Mouse (Mus musculus) intestine, embryonic 14.5 days (tissue): ENCODE data around the gene Angpt4. TPM values are rescaled to one million over a fixed set of nuclear protein-coding genes. Genes with fewer than 3 reads are reported as not detected.

Experiments used
- ATAC-seq: fragments of 200-750 bp; cut with Nextera tagmentation; replicated peaks from 2 replicates; pipeline ENCODE4 v1.8.0; 2017; ENCODE audit warnings: low read depth, moderate number of reproducible peaks, moderate TSS enrichment, moderate library complexity; ENCODE audit not compliant: low FRiP score, low TSS enrichment
- DNase-seq: peaks from one replicate; pipeline ENCODE4 v3.0.0-alpha.2; 2018; ENCODE audit warnings: low spot score
- H3K27ac ChIP-seq: fragments of 300-500 bp; sonication (generic); 2 replicates; pipeline ENCODE4 v1.5.1; 2014; ENCODE audit warnings: low read depth, mild to moderate bottlenecking, control low read depth
- H3K27me3 ChIP-seq: fragments of 300-500 bp; sonication (generic); replicated peaks from 2 replicates; pipeline ENCODE4 v1.6.1; 2014; ENCODE audit warnings: low read length, control low read depth; ENCODE audit not compliant: control insufficient read depth, insufficient read depth
- H3K36me3 ChIP-seq: fragments of 300-500 bp; sonication (generic); 2 replicates; pipeline ENCODE4 v1.6.1; 2014; ENCODE audit warnings: low read length, control low read depth; ENCODE audit not compliant: control insufficient read depth, insufficient read depth
- H3K4me1 ChIP-seq: fragments of 300-500 bp; sonication (generic); replicated peaks from 2 replicates; pipeline ENCODE4 v1.6.1; 2014; ENCODE audit warnings: low read length, control low read depth, mixed read lengths; ENCODE audit not compliant: control insufficient read depth, insufficient read depth
- H3K4me2 ChIP-seq: fragments of 300-500 bp; sonication (generic); 2 replicates; pipeline ENCODE4 v1.6.1; 2014; ENCODE audit warnings: low read length
- H3K4me3 ChIP-seq: fragments of 300-500 bp; sonication (generic); 2 replicates; pipeline ENCODE4 v1.5.1; 2014; ENCODE audit warnings: low read depth, low read length, control low read depth, mixed read lengths
- H3K9ac ChIP-seq: fragments of 300-500 bp; sonication (generic); 2 replicates; pipeline ENCODE4 v1.6.1; 2014; ENCODE audit warnings: mild to moderate bottlenecking, low read length
- H3K9me3 ChIP-seq: fragments of 300-500 bp; sonication (generic); 2 replicates; pipeline ENCODE4 v1.6.1; 2016; ENCODE audit warnings: low read length, control low read depth; ENCODE audit not compliant: control insufficient read depth
- WGBS: fragments of 180-500 bp; shearing (Covaris S2); extraction: QIAGEN DNeasy Blood & Tissue Kit; methylation state at CpG from one replicate; pipeline ENCODE4 v1.1.7; 2014; 5-methylcytosine and 5-hydroxymethylcytosine counted together
- polyA plus RNA-seq: library from polyadenylated mRNA; unstranded; fragments of >200 nt; fragmentation: Nextera tagmentation; extraction: Ambion mirVana; gene quantifications from 2 replicates; pipeline ENCODE4 v1.2.1, GENCODE M21; 2014

The Angpt4 gene
- polyA plus RNA-seq, 1 experiment from 2014 or later: 1.2 TPM

DNA sequence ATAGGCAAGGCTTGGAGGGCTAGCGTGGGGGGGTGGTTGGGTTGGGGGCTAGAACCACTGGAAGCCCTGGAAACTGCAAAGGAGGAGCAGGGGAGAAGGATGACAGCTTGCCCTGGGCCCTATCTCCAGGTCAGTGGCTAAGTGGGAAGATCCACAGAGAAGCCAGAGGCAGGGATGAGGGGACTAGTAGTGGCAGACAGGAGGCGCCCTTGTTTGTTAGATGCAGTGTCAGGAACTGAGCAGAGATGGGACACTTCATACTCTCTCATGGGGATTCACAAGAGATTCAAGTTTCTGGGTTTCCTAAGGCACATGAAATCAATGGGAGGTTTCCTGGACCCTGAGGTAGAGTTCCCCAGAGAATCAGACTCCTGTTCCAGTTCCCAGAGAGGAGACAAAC, 30.3 kb downstream of the Angpt4 start:
- Histone ChIP-seq H3K27ac (no peak overlapping the region), H3K36me3 (no peaks in the 10 kb centered on the region), H3K4me2 (no peak overlapping the region), H3K4me1 (peaks cover 7% of the 10 kb centered on the region; the same call in 1 of the 2 replicates), H3K9ac (no peak overlapping the region), H3K4me3 (no peak overlapping the region), H3K27me3 (no peaks in the 10 kb centered on the region), H3K9me3 (no peaks in the 10 kb centered on the region)
- DNase-seq: no peak
- 40% methylated on average over 2 of the region's 2 CpGs for WGBS
- ATAC-seq: no peak

DNA sequence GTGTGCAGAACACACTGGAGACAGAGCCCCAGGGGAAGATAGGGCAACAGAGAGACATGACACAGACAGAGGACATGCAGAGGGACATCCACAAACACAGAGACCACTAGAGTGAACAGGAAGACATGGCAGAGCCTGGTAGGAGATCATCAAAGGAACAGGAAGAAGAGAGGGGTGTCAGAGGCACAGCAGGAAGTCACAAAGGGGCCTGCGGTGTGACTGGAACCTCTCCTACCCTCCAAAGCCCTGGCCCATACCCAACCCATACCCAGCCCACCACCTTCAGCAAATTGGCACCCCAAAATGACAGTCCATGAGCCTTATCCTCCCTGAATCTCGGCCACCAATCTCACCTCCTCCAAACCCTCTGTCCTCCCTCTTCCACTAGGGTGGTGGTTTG, 33.1 kb downstream of the Angpt4 start:
- H3K4me1 ChIP-seq: 0 out of 2 replicates have a peak, but pooled peaks cover 2% of the 10 kb centered on the region
- no peak overlapping the region for H3K4me2 ChIP-seq
- ATAC-seq (no peak), DNase-seq (no peak)
- no peaks in the 10 kb centered on the region for H3K27me3 ChIP-seq
- H3K9ac ChIP-seq: no peak overlapping the region
- WGBS: 64% methylated on average over 2 of the region's 2 CpGs
- H3K36me3 ChIP-seq: no peaks in the 10 kb centered on the region
- no peak overlapping the region for H3K4me3 ChIP-seq
- no peak overlapping the region for H3K27ac ChIP-seq
- no peaks in the 10 kb centered on the region for H3K9me3 ChIP-seq

DNA sequence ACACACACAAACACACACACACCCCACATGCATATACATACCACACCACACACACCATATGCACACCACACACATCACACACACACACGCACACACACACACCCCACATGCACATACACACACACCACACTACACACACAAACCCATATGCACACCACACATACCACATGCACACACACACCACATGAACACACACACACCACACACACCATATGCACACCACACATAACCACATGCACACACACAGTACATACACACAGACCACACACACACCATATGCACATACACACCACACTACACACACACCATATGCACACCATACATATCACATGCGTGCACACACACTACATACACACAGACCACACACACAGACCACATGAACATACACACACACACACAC, 36.6 kb downstream of the Angpt4 start:
- whole genome bisulfite sequencing: 94% methylated on average over 2 of the region's 2 CpGs
- no peak for DNase-seq

DNA sequence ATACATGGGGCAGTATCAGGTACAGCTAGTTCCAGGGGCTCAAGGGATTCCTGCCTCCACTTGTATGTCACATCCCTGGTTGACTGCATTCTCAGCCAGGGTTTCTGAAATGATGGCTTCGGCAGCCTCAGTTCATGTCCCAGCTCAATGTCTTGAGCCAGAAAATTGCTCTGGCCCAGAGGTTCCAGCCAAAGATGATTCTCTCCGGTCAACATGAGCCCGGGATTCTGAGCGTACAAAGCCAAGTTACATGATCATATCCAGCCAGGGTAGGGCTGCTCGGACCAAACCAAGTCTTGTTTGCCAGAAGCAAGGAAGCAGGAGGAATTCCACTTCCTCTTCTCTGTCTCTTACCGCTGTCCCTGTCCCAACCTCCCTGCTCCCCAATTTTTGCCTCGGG, 37.3 kb downstream of the Angpt4 start:
- DNase-seq (no peak), ATAC-seq (no peak)
- Histone ChIP-seq H3K36me3 (no peaks in the 10 kb centered on the region), H3K4me3 (no peak overlapping the region), H3K27me3 (no peaks in the 10 kb centered on the region), H3K9me3 (no peaks in the 10 kb centered on the region), H3K9ac (no peak overlapping the region), H3K4me2 (no peak overlapping the region), H3K4me1 (no peaks in the 10 kb centered on the region), H3K27ac (no peak overlapping the region)
- 83% methylated on average over 7 of the region's 7 CpGs for WGBS

More for the DNA sequence above, 36.6 kb downstream of the Angpt4 start:
- Histone ChIP-seq H3K27me3 (no peaks in the 10 kb centered on the region), H3K36me3 (no peaks in the 10 kb centered on the region), H3K4me2 (no peak overlapping the region), H3K27ac (no peak overlapping the region), H3K9ac (no peak overlapping the region), H3K4me1 (no peaks in the 10 kb centered on the region), H3K4me3 (no peak overlapping the region), H3K9me3 (no peaks in the 10 kb centered on the region)
- ATAC-seq: no peak

- 70% methylated on average over 2 of the region's 2 CpGs for WGBS
- DNase-seq: no peak
These were observed 38.2 kb downstream of the Angpt4 start for GRCm38 (mm10) chr2:151949082-151949774.

DNA sequence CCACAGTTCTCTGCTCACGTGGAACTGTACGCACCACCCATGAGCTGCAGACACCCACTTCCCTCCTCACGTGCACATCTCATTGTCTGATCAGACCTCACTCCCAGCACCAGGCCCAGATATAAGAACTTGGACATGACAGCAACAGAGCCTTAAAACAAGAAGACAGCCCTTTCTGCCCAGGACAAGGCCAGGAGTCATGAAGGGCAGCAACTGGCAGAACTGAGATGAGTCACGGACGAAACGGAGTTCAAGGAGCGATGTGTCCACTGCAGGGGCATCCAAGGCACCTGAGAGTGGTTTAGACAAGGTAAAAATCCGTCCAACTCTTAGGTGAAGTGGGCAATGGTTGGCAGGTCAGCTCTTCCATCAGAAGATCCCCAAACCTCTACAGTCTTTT, 42.7 kb downstream of the Angpt4 start:
- Histone ChIP-seq H3K9me3 (no peaks in the 10 kb centered on the region), H3K9ac (no peak overlapping the region), H3K27ac (no peak overlapping the region), H3K27me3 (no peaks in the 10 kb centered on the region), H3K4me3 (no peak overlapping the region), H3K36me3 (no peaks in the 10 kb centered on the region), H3K4me1 (no peaks in the 10 kb centered on the region), H3K4me2 (no peak overlapping the region)
- 82% methylated on average over 8 of the region's 8 CpGs for WGBS
- DNase-seq: no peak
- no peak for ATAC-seq

More at GRCm38 (mm10) chr2:151949082-151949774, 38.2 kb downstream of the Angpt4 start:
- Histone ChIP-seq H3K4me3 (no peak overlapping the region), H3K9ac (no peak overlapping the region), H3K9me3 (no peaks in the 10 kb centered on the region), H3K27ac (no peak overlapping the region), H3K36me3 (no peaks in the 10 kb centered on the region), H3K27me3 (no peaks in the 10 kb centered on the region), H3K4me2 (no peak overlapping the region), H3K4me1 (no peaks in the 10 kb centered on the region)
- ATAC-seq: no peak

GRCm38 (mm10) chr2:151956500-151957137, 45.6 kb downstream of the Angpt4 start:
- ATAC-seq: no peak
- DNase-seq: no peak
- Histone ChIP-seq H3K4me1 (no peaks in the 10 kb centered on the region), H3K9me3 (no peaks in the 10 kb centered on the region), H3K4me2 (no peak overlapping the region), H3K36me3 (no peaks in the 10 kb centered on the region), H3K27me3 (no peaks in the 10 kb centered on the region), H3K4me3 (no peak overlapping the region), H3K27ac (no peak overlapping the region), H3K9ac (no peak overlapping the region)
- WGBS: 77% methylated on average over 4 of the region's 4 CpGs

- 26% methylated on average over 5 of the region's 5 CpGs for WGBS
- Histone ChIP-seq H3K9me3 (no peaks in the 10 kb centered on the region), H3K9ac (no peak overlapping the region), H3K4me2 (no peak overlapping the region), H3K4me3 (no peak overlapping the region), H3K27me3 (no peaks in the 10 kb centered on the region), H3K36me3 (no peaks in the 10 kb centered on the region), H3K4me1 (0 out of 2 replicates have a peak, but pooled peaks cover 3% of the 10 kb centered on the region), H3K27ac (no peak overlapping the region)
- DNase-seq: no peak
- ATAC-seq: no peak
These were observed 48.3 kb downstream of the Angpt4 start for GRCm38 (mm10) chr2:151959274-151959673.
